Mouse (Mus musculus): ENCODE measurements at regions not wholly inside any gene's neighbourhood (a gene's known extent, or its start where the extent isn't known, plus 50 kb on each side); places are given as distances from the start of the nearest gene placed in this dataset.

DNA sequence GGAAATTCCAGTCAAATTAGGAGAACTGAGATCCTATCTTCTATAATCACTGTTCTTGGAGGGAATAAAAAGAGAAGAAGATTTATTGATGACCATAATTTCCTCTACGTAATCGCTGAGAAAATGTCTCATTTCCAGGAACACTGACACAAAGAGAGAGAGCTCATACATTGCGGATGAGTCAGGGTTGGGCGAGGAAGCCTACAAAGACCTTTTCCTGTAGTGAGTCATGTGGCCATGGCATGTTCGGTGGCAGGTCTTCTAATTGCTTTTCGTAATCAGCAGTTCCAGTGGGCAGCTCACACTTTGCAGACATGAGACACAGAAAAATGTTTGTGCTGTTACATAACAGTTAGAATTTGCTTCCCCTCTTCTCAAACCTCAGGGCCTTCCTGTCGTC, 83.0 kb upstream of the Mocs2 start:
- Histone ChIP-seq H3K27ac (ENCODE audit: insufficient read depth, low read depth, low read length, poor library complexity, severe bottlenecking) (no peak overlapping the region), H3K9me3 (ENCODE audit: control insufficient read depth, insufficient read depth, low read depth, low read length) (no peaks in the 10 kb centered on the region), H3K9ac (ENCODE audit: insufficient read depth, low read depth, low read length, poor library complexity, severe bottlenecking) (no peak overlapping the region), H3K4me1 (ENCODE audit: control insufficient read depth in 2 of 2, insufficient read depth in 2 of 2, low read length in 2 of 2, poor library complexity in 1 of 2) (no peaks in the 10 kb centered on the region), H3K4me3 (ENCODE audit: insufficient read depth in 1 of 2, low read depth in 1 of 2, low read length in 2 of 2, poor library complexity in 1 of 2, severe bottlenecking in 1 of 2) (no peak overlapping the region), H3K36me3 (ENCODE audit: control insufficient read depth, insufficient read depth, low read length, poor library complexity, severe bottlenecking) (no peaks in the 10 kb centered on the region)
- in situ Hi-C loops (cut with MboI; ENCODE audit: low sequenced_read_pairs in 2 of 2, unreplicated experiment in 2 of 2): no loop called here
- no peak for DNase-seq (ENCODE audit: low read depth, low spot score)
- TF ChIP-seq ZNF384 (IDR thresholded peaks at IDR 0.05; ENCODE audit: low read depth, low read length) (no peak), MAFK (IDR thresholded peaks at IDR 0.05; ENCODE audit: insufficient read depth, low read depth, low read length) (no peak), HCFC1 (IDR thresholded peaks at IDR 0.05; ENCODE audit: borderline replicate concordance, insufficient read depth, low read length) (no peak), CHD2 (IDR thresholded peaks at IDR 0.05; ENCODE audit: low read depth, low read length) (no peak), ZC3H11A (IDR thresholded peaks at IDR 0.05; ENCODE audit: borderline replicate concordance, low read depth, low read length) (no peak)

DNA sequence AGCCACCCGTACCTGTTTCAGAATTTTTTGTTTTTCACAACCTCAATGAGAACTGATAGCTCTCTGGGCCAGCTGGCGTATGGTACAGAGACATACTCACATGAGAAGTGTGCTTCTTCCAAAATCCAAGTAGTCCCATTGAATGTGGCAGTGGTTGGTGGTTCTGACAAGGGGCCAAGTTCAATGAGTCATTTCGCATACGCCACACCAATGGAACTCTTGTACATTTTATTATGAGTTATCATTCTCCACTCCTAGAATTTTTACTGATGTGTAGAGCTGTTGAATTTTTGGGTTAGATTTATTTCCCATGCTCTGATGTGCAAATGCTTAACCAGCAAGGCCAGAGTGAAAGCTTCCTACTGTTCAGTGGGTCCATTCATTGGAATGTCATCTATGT, 82.0 kb upstream of the Mocs2 start:
- Histone ChIP-seq H3K4me1 (ENCODE audit: control insufficient read depth in 2 of 2, insufficient read depth in 2 of 2, low read length in 2 of 2, poor library complexity in 1 of 2) (no peaks in the 10 kb centered on the region), H3K9me3 (ENCODE audit: control insufficient read depth, insufficient read depth, low read depth, low read length) (no peaks in the 10 kb centered on the region), H3K4me3 (ENCODE audit: insufficient read depth in 1 of 2, low read depth in 1 of 2, low read length in 2 of 2, poor library complexity in 1 of 2, severe bottlenecking in 1 of 2) (no peak overlapping the region), H3K27ac (ENCODE audit: insufficient read depth, low read depth, low read length, poor library complexity, severe bottlenecking) (no peak overlapping the region), H3K36me3 (ENCODE audit: control insufficient read depth, insufficient read depth, low read length, poor library complexity, severe bottlenecking) (no peaks in the 10 kb centered on the region), H3K9ac (ENCODE audit: insufficient read depth, low read depth, low read length, poor library complexity, severe bottlenecking) (no peak overlapping the region)
- DNase-seq (ENCODE audit: low read depth, low spot score): no peak
- in situ Hi-C loops (cut with MboI; ENCODE audit: low sequenced_read_pairs in 2 of 2, unreplicated experiment in 2 of 2): no loop called here
- no peak for TF ChIP-seq HCFC1 (IDR thresholded peaks at IDR 0.05; ENCODE audit: borderline replicate concordance, insufficient read depth, low read length)

- DNase-seq (ENCODE audit: low read depth, low spot score): no peak
- H3K9ac ChIP-seq (ENCODE audit: insufficient read depth, low read depth, low read length, poor library complexity, severe bottlenecking): no peak overlapping the region
- in situ Hi-C loops (cut with MboI; ENCODE audit: low sequenced_read_pairs in 2 of 2, unreplicated experiment in 2 of 2): no loop called here
- TF ChIP-seq MAFK (IDR thresholded peaks at IDR 0.05; ENCODE audit: insufficient read depth, low read depth, low read length): no peak
- no peak for TF ChIP-seq ZC3H11A (IDR thresholded peaks at IDR 0.05; ENCODE audit: borderline replicate concordance, low read depth, low read length)
- TF ChIP-seq CHD2 (IDR thresholded peaks at IDR 0.05; ENCODE audit: low read depth, low read length): no peak
- TF ChIP-seq ZNF384 (IDR thresholded peaks at IDR 0.05; ENCODE audit: low read depth, low read length): no peak
- no peak for TF ChIP-seq HCFC1 (IDR thresholded peaks at IDR 0.05; ENCODE audit: borderline replicate concordance, insufficient read depth, low read length)
- no peak overlapping the region for H3K4me3 ChIP-seq (ENCODE audit: insufficient read depth in 1 of 2, low read depth in 1 of 2, low read length in 2 of 2, poor library complexity in 1 of 2, severe bottlenecking in 1 of 2)
- no peak overlapping the region for H3K27ac ChIP-seq (ENCODE audit: insufficient read depth, low read depth, low read length, poor library complexity, severe bottlenecking)
- H3K9me3 ChIP-seq (ENCODE audit: control insufficient read depth, insufficient read depth, low read depth, low read length): no peaks in the 10 kb centered on the region
- no peaks in the 10 kb centered on the region for H3K4me1 ChIP-seq (ENCODE audit: control insufficient read depth in 2 of 2, insufficient read depth in 2 of 2, low read length in 2 of 2, poor library complexity in 1 of 2)
- H3K36me3 ChIP-seq (ENCODE audit: control insufficient read depth, insufficient read depth, low read length, poor library complexity, severe bottlenecking): no peaks in the 10 kb centered on the region
Measured at GRCm38 (mm10) chr13:114742534-114742933, 75.5 kb upstream of the Mocs2 start.

GRCm38 (mm10) chr13:114745814-114746213, 72.2 kb upstream of the Mocs2 start:
- TF ChIP-seq ZC3H11A (IDR thresholded peaks at IDR 0.05; ENCODE audit: borderline replicate concordance, low read depth, low read length) (no peak), MAFK (IDR thresholded peaks at IDR 0.05; ENCODE audit: insufficient read depth, low read depth, low read length) (no peak), CHD2 (IDR thresholded peaks at IDR 0.05; ENCODE audit: low read depth, low read length) (no peak), ZNF384 (IDR thresholded peaks at IDR 0.05; ENCODE audit: low read depth, low read length) (no peak), HCFC1 (IDR thresholded peaks at IDR 0.05; ENCODE audit: borderline replicate concordance, insufficient read depth, low read length) (no peak)
- Histone ChIP-seq H3K9ac (ENCODE audit: insufficient read depth, low read depth, low read length, poor library complexity, severe bottlenecking) (no peak overlapping the region), H3K4me3 (ENCODE audit: insufficient read depth in 1 of 2, low read depth in 1 of 2, low read length in 2 of 2, poor library complexity in 1 of 2, severe bottlenecking in 1 of 2) (no peak overlapping the region), H3K36me3 (ENCODE audit: control insufficient read depth, insufficient read depth, low read length, poor library complexity, severe bottlenecking) (no peaks in the 10 kb centered on the region), H3K27ac (ENCODE audit: insufficient read depth, low read depth, low read length, poor library complexity, severe bottlenecking) (no peak overlapping the region), H3K4me1 (ENCODE audit: control insufficient read depth in 2 of 2, insufficient read depth in 2 of 2, low read length in 2 of 2, poor library complexity in 1 of 2) (no peaks in the 10 kb centered on the region), H3K9me3 (ENCODE audit: control insufficient read depth, insufficient read depth, low read depth, low read length) (no peaks in the 10 kb centered on the region)
- in situ Hi-C loops (cut with MboI; ENCODE audit: low sequenced_read_pairs in 2 of 2, unreplicated experiment in 2 of 2): no loop called here
- DNase-seq (ENCODE audit: low read depth, low spot score): no peak

GRCm38 (mm10) chr13:114757459-114757858, 60.6 kb upstream of the Mocs2 start:
- in situ Hi-C loops (cut with MboI; ENCODE audit: low sequenced_read_pairs in 2 of 2, unreplicated experiment in 2 of 2): no loop called here
- Histone ChIP-seq H3K36me3 (ENCODE audit: control insufficient read depth, insufficient read depth, low read length, poor library complexity, severe bottlenecking) (no peaks in the 10 kb centered on the region), H3K4me3 (ENCODE audit: insufficient read depth in 1 of 2, low read depth in 1 of 2, low read length in 2 of 2, poor library complexity in 1 of 2, severe bottlenecking in 1 of 2) (no peak overlapping the region), H3K9ac (ENCODE audit: insufficient read depth, low read depth, low read length, poor library complexity, severe bottlenecking) (no peak overlapping the region), H3K27ac (ENCODE audit: insufficient read depth, low read depth, low read length, poor library complexity, severe bottlenecking) (no peak overlapping the region), H3K4me1 (ENCODE audit: control insufficient read depth in 2 of 2, insufficient read depth in 2 of 2, low read length in 2 of 2, poor library complexity in 1 of 2) (no peaks in the 10 kb centered on the region), H3K9me3 (ENCODE audit: control insufficient read depth, insufficient read depth, low read depth, low read length) (no peaks in the 10 kb centered on the region)
- DNase-seq (ENCODE audit: low read depth, low spot score): no peak
- TF ChIP-seq MAFK (IDR thresholded peaks at IDR 0.05; ENCODE audit: insufficient read depth, low read depth, low read length) (no peak), HCFC1 (IDR thresholded peaks at IDR 0.05; ENCODE audit: borderline replicate concordance, insufficient read depth, low read length) (no peak), CHD2 (IDR thresholded peaks at IDR 0.05; ENCODE audit: low read depth, low read length) (no peak), ZC3H11A (IDR thresholded peaks at IDR 0.05; ENCODE audit: borderline replicate concordance, low read depth, low read length) (no peak), ZNF384 (IDR thresholded peaks at IDR 0.05; ENCODE audit: low read depth, low read length) (no peak)
